Mouse (Mus musculus) lung, embryonic 15.5 days (tissue): Measurements from ENCODE around the gene Rims1. TPM values are rescaled to one million over a fixed set of nuclear protein-coding genes. Genes with fewer than 3 reads are reported as not detected.

Experiments used
- ATAC-seq: fragments of 200-750 bp; cut with Nextera tagmentation; 2 replicates; pipeline ENCODE4 v1.8.0; 2017; ENCODE audit warnings: moderate number of reproducible peaks, borderline replicate concordance; ENCODE audit not compliant: low FRiP score, low TSS enrichment; ENCODE audit errors: extremely low read depth
- H3K27ac ChIP-seq: fragments of 300-500 bp; sonication (generic); 2 replicates; pipeline ENCODE4 v1.5.1; 2015; ENCODE audit warnings: moderate library complexity, mild to moderate bottlenecking, inconsistent platforms
- H3K27me3 ChIP-seq: fragments of 300-500 bp; sonication (generic); 2 replicates; pipeline ENCODE4 v1.6.1; 2015; ENCODE audit warnings: inconsistent platforms
- H3K36me3 ChIP-seq: fragments of 300-500 bp; sonication (generic); 2 replicates; pipeline ENCODE4 v1.6.1; 2015; ENCODE audit warnings: inconsistent platforms
- H3K4me1 ChIP-seq: fragments of 300-500 bp; sonication (generic); 2 replicates; pipeline ENCODE4 v1.6.1; 2015; ENCODE audit warnings: inconsistent platforms
- H3K4me2 ChIP-seq: fragments of 300-500 bp; sonication (generic); 2 replicates; pipeline ENCODE4 v1.6.1; 2015; ENCODE audit warnings: inconsistent platforms, mild to moderate bottlenecking, moderate library complexity
- H3K4me3 ChIP-seq: fragments of 300-500 bp; sonication (generic); 2 replicates; pipeline ENCODE4 v1.5.1; 2015; ENCODE audit warnings: mild to moderate bottlenecking, inconsistent platforms
- H3K9ac ChIP-seq: fragments of 300-500 bp; sonication (generic); 2 replicates; pipeline ENCODE4 v1.6.1; 2015; ENCODE audit warnings: inconsistent platforms
- H3K9me3 ChIP-seq: fragments of 300-500 bp; sonication (generic); 2 replicates; pipeline ENCODE4 v1.6.1; 2016; ENCODE audit warnings: inconsistent platforms
- WGBS: fragments of 180-500 bp; shearing (Covaris S2); methylation state at CpG from one replicate; pipeline ENCODE4 v1.1.7; 2015; 5-methylcytosine and 5-hydroxymethylcytosine counted together
- polyA plus RNA-seq: library from polyadenylated mRNA; unstranded; fragments of >200 nt; fragmentation: Nextera tagmentation; extraction: Ambion mirVana; gene quantifications from 2 replicates; pipeline ENCODE4 v1.2.1, GENCODE M21; 2015

Rims1 gene
- polyA plus RNA-seq, 1 experiment from 2014 or later, result 2.2 TPM

GRCm38 (mm10) chr1:22762780-22763179 lies 43.0 kb downstream of the Rims1 start:
- no peak overlapping the region for H3K9ac ChIP-seq
- no peaks in the 10 kb centered on the region for H3K27me3 ChIP-seq
- ATAC-seq, result no peak
- 88% methylated on average over 5 of the region's 5 CpGs for WGBS
- no peaks in the 10 kb centered on the region for H3K36me3 ChIP-seq
- no peak overlapping the region for H3K4me2 ChIP-seq
- no peaks in the 10 kb centered on the region for H3K4me1 ChIP-seq
- H3K27ac ChIP-seq, result no peak overlapping the region
- H3K9me3 ChIP-seq, result no peaks in the 10 kb centered on the region
- H3K4me3 ChIP-seq, result no peak overlapping the region

GRCm38 (mm10) chr1:22750536-22750935 lies 55.3 kb downstream of the Rims1 start:
- Histone ChIP-seq H3K36me3 (no peaks in the 10 kb centered on the region), H3K4me2 (no peak overlapping the region), H3K9ac (no peak overlapping the region), H3K4me3 (no peak overlapping the region), H3K4me1 (no peaks in the 10 kb centered on the region), H3K27me3 (no peaks in the 10 kb centered on the region), H3K9me3 (no peaks in the 10 kb centered on the region), H3K27ac (no peak overlapping the region)
- WGBS, result 68% methylated on average over 2 of the region's 2 CpGs
- no peak for ATAC-seq

- Histone ChIP-seq H3K4me3 (no peak overlapping the region), H3K4me2 (no peak overlapping the region), H3K9me3 (no peaks in the 10 kb centered on the region), H3K27ac (no peak overlapping the region), H3K9ac (no peak overlapping the region), H3K36me3 (no peaks in the 10 kb centered on the region), H3K27me3 (no peaks in the 10 kb centered on the region), H3K4me1 (no peaks in the 10 kb centered on the region)
- WGBS, result 87% methylated on average over 5 of the region's 5 CpGs
- no peak for ATAC-seq
Measured at GRCm38 (mm10) chr1:22744655-22745054, 61.1 kb downstream of the Rims1 start.

GRCm38 (mm10) chr1:22737491-22737890 lies 68.3 kb downstream of the Rims1 start:
- H3K4me2 ChIP-seq, result no peak overlapping the region
- H3K27me3 ChIP-seq, result no peaks in the 10 kb centered on the region
- no peaks in the 10 kb centered on the region for H3K9me3 ChIP-seq
- no peaks in the 10 kb centered on the region for H3K36me3 ChIP-seq
- H3K27ac ChIP-seq, result no peak overlapping the region
- WGBS, result 77% methylated on average over 6 of the region's 6 CpGs
- H3K9ac ChIP-seq, result no peak overlapping the region
- ATAC-seq, result no peak
- H3K4me1 ChIP-seq, result no peaks in the 10 kb centered on the region
- H3K4me3 ChIP-seq, result no peak overlapping the region

- Histone ChIP-seq H3K27me3 (no peaks in the 10 kb centered on the region), H3K36me3 (no peaks in the 10 kb centered on the region), H3K9ac (no peak overlapping the region), H3K9me3 (no peaks in the 10 kb centered on the region), H3K4me2 (no peak overlapping the region), H3K4me1 (no peaks in the 10 kb centered on the region), H3K4me3 (no peak overlapping the region), H3K27ac (no peak overlapping the region)
- WGBS, result 93% methylated on average over 2 of the region's 2 CpGs
- ATAC-seq, result no peak
Measured at GRCm38 (mm10) chr1:22734429-22734828, 71.4 kb downstream of the Rims1 start.

- 83% methylated on average over 1 of the region's 1 CpGs for WGBS
- no peak overlapping the region for H3K4me2 ChIP-seq
- H3K9me3 ChIP-seq, result no peaks in the 10 kb centered on the region
- H3K27me3 ChIP-seq, result no peaks in the 10 kb centered on the region
- no peak overlapping the region for H3K9ac ChIP-seq
- H3K27ac ChIP-seq, result no peak overlapping the region
- ATAC-seq, result no peak
- H3K36me3 ChIP-seq, result no peaks in the 10 kb centered on the region
- H3K4me3 ChIP-seq, result no peak overlapping the region
- H3K4me1 ChIP-seq, result no peaks in the 10 kb centered on the region
Measured at GRCm38 (mm10) chr1:22733281-22733680, 72.5 kb downstream of the Rims1 start.

- no peaks in the 10 kb centered on the region for H3K27me3 ChIP-seq
- H3K27ac ChIP-seq, result no peak overlapping the region
- no peak overlapping the region for H3K4me2 ChIP-seq
- H3K4me3 ChIP-seq, result no peak overlapping the region
- no peaks in the 10 kb centered on the region for H3K36me3 ChIP-seq
- no peak overlapping the region for H3K9ac ChIP-seq
- H3K9me3 ChIP-seq, result no peaks in the 10 kb centered on the region
- H3K4me1 ChIP-seq, result no peaks in the 10 kb centered on the region
- ATAC-seq, result no peak
- 49% methylated on average over 4 of the region's 4 CpGs for WGBS
Measured at GRCm38 (mm10) chr1:22728207-22728606, 77.6 kb downstream of the Rims1 start.

GRCm38 (mm10) chr1:22721706-22722105 lies 84.1 kb downstream of the Rims1 start:
- Histone ChIP-seq H3K4me3 (no peak overlapping the region), H3K4me1 (no peaks in the 10 kb centered on the region), H3K9me3 (no peaks in the 10 kb centered on the region), H3K4me2 (no peak overlapping the region), H3K36me3 (no peaks in the 10 kb centered on the region), H3K27ac (no peak overlapping the region), H3K9ac (no peak overlapping the region), H3K27me3 (no peaks in the 10 kb centered on the region)
- ATAC-seq, result no peak

- Histone ChIP-seq H3K27ac (no peak overlapping the region), H3K4me1 (no peaks in the 10 kb centered on the region), H3K9me3 (no peaks in the 10 kb centered on the region), H3K36me3 (no peaks in the 10 kb centered on the region), H3K4me3 (no peak overlapping the region), H3K27me3 (no peaks in the 10 kb centered on the region), H3K9ac (no peak overlapping the region), H3K4me2 (no peak overlapping the region)
- ATAC-seq, result no peak
- WGBS, result 70% methylated on average over 2 of the region's 2 CpGs
Measured at GRCm38 (mm10) chr1:22720714-22721113, 85.1 kb downstream of the Rims1 start.

GRCm38 (mm10) chr1:22709461-22709860 lies 96.3 kb downstream of the Rims1 start:
- H3K9ac ChIP-seq, result no peak overlapping the region
- no peaks in the 10 kb centered on the region for H3K4me1 ChIP-seq
- H3K36me3 ChIP-seq, result no peaks in the 10 kb centered on the region
- H3K27me3 ChIP-seq, result no peaks in the 10 kb centered on the region
- 52% methylated on average over 2 of the region's 2 CpGs for WGBS
- no peak overlapping the region for H3K27ac ChIP-seq
- no peak overlapping the region for H3K4me2 ChIP-seq
- H3K9me3 ChIP-seq, result no peaks in the 10 kb centered on the region
- no peak for ATAC-seq
- H3K4me3 ChIP-seq, result no peak overlapping the region

GRCm38 (mm10) chr1:22695046-22695445 lies 110.7 kb downstream of the Rims1 start:
- Histone ChIP-seq H3K27ac (no peak overlapping the region), H3K9me3 (no peaks in the 10 kb centered on the region), H3K36me3 (no peaks in the 10 kb centered on the region), H3K27me3 (no peaks in the 10 kb centered on the region), H3K4me1 (0 out of 2 replicates have a peak, but pooled peaks cover 4% of the 10 kb centered on the region), H3K4me2 (no peak overlapping the region), H3K4me3 (no peak overlapping the region), H3K9ac (no peak overlapping the region)
- 26% methylated on average over 1 of the region's 1 CpGs for WGBS
- no peak for ATAC-seq

GRCm38 (mm10) chr1:22694514-22694913 lies 111.3 kb downstream of the Rims1 start:
- Histone ChIP-seq H3K9me3 (no peaks in the 10 kb centered on the region), H3K4me3 (no peak overlapping the region), H3K27ac (no peak overlapping the region), H3K4me2 (no peak overlapping the region), H3K9ac (no peak overlapping the region), H3K36me3 (no peaks in the 10 kb centered on the region), H3K27me3 (no peaks in the 10 kb centered on the region), H3K4me1 (0 out of 2 replicates have a peak, but pooled peaks cover 4% of the 10 kb centered on the region)
- no peak for ATAC-seq
- 55% methylated on average over 2 of the region's 2 CpGs for WGBS

GRCm38 (mm10) chr1:22683455-22683854 lies 122.3 kb downstream of the Rims1 start:
- no peak overlapping the region for H3K27ac ChIP-seq
- 62% methylated on average over 4 of the region's 4 CpGs for WGBS

More at GRCm38 (mm10) chr1:22683455-22683854, 122.3 kb downstream of the Rims1 start:
- no peaks in the 10 kb centered on the region for H3K9me3 ChIP-seq
- no peak overlapping the region for H3K4me3 ChIP-seq
- no peaks in the 10 kb centered on the region for H3K27me3 ChIP-seq
- H3K9ac ChIP-seq, result no peak overlapping the region
- no peaks in the 10 kb centered on the region for H3K36me3 ChIP-seq
- ATAC-seq, result no peak
- H3K4me1 ChIP-seq, result no peaks in the 10 kb centered on the region
- no peak overlapping the region for H3K4me2 ChIP-seq
